Mouse (Mus musculus) MEL (cell line): Measurements from ENCODE around the gene Zfp493. TPM values are rescaled to one million over a fixed set of nuclear protein-coding genes. Genes with fewer than 3 reads are reported as not detected.

ENCODE experiments used
- DNase-seq: peaks from one replicate; pipeline ENCODE4 v3.0.0; 2011; ENCODE audit warnings: low read depth, low spot score
- H3K27ac ChIP-seq: 2 replicates; pipeline ENCODE4 v1.5.1; 2012; ENCODE audit warnings: low read depth, mild to moderate bottlenecking, control low read depth, low read length, moderate library complexity; ENCODE audit not compliant: control insufficient read depth
- H3K27me3 ChIP-seq, 2 experiments: fragments of 150-350 bp in 1 of 2; sonication (generic) in 1 of 2; 2 replicates each; pipeline ENCODE4 v1.6.1; 2012; ENCODE audit warnings: low read length in 2 of 2, mild to moderate bottlenecking in 2 of 2, improper control_type of control experiment in 1 of 2, moderate library complexity in 1 of 2; ENCODE audit not compliant: insufficient read depth in 2 of 2, control insufficient read depth in 1 of 2
- H3K36me3 ChIP-seq, 2 experiments: 2 replicates each; pipeline ENCODE4 v1.6.1; 2012 to 2014; ENCODE audit warnings: low read length in 2 of 2, improper control_type of control experiment in 1 of 2, inconsistent platforms in 1 of 2, mild to moderate bottlenecking in 1 of 2; ENCODE audit not compliant: insufficient read depth in 2 of 2, control insufficient read depth in 1 of 2
- H3K4me1 ChIP-seq, 2 experiments: fragments of 150-350 bp in 1 of 2; sonication (generic) in 1 of 2; 2 replicates each; pipeline ENCODE4 v1.6.1; 2012; ENCODE audit warnings: low read length in 2 of 2, improper control_type of control experiment in 1 of 2, mild to moderate bottlenecking in 1 of 2; ENCODE audit not compliant: insufficient read depth in 2 of 2, control insufficient read depth in 1 of 2
- H3K4me3 ChIP-seq, 2 experiments: fragments of 150-350 bp in 1 of 2; sonication (generic) in 1 of 2; 2 replicates each; pipeline ENCODE4 v1.5.1; 2012; ENCODE audit warnings: low read depth in 2 of 2, low read length in 2 of 2, mild to moderate bottlenecking in 2 of 2, moderate library complexity in 2 of 2, control low read depth in 1 of 2, improper control_type of control experiment in 1 of 2; ENCODE audit not compliant: control insufficient read depth in 1 of 2, insufficient read depth in 1 of 2
- H3K79me2 ChIP-seq: 2 replicates; pipeline ENCODE4 v1.6.1; 2012; ENCODE audit warnings: mild to moderate bottlenecking, low read length, moderate library complexity; ENCODE audit not compliant: control insufficient read depth, poor library complexity, insufficient read depth
- H3K9ac ChIP-seq: 2 replicates; pipeline ENCODE4 v1.6.1; 2012; ENCODE audit warnings: low read depth, mild to moderate bottlenecking, control low read depth, low read length, moderate library complexity; ENCODE audit not compliant: control insufficient read depth, poor library complexity, severe bottlenecking
- H3K9me3 ChIP-seq: fragments of 150-350 bp; sonication (generic); replicated peaks from 2 replicates; pipeline ENCODE4 v1.6.1; 2012; ENCODE audit warnings: mild to moderate bottlenecking, low read length, improper control_type of control experiment, moderate library complexity; ENCODE audit not compliant: insufficient read depth
- CTCF ChIP-seq, 3 experiments: IDR thresholded peaks in 2 of 3; conservative IDR thresholded peaks in 1 of 3; 2 replicates each; pipeline ENCODE4 v1.5.1; 2011 to 2012; ENCODE audit warnings: low read length in 3 of 3, low read depth in 2 of 3, mild to moderate bottlenecking in 2 of 3, improper control_type of control experiment in 1 of 3, inconsistent platforms in 1 of 3, mixed read lengths in 1 of 3, moderate library complexity in 1 of 3; ENCODE audit not compliant: control insufficient read depth in 1 of 3, insufficient read depth in 1 of 3, poor library complexity in 1 of 3, severe bottlenecking in 1 of 3
- E2F4 ChIP-seq: IDR thresholded peaks from 2 replicates; pipeline ENCODE4 v1.6.1; 2011; ENCODE audit warnings: low read depth, low read length, improper control_type of control experiment, borderline replicate concordance
- ELF1 ChIP-seq: IDR thresholded peaks from 2 replicates; pipeline ENCODE4 v1.6.1; 2014; ENCODE audit warnings: low read depth, mild to moderate bottlenecking, inconsistent platforms, low read length, improper control_type of control experiment, moderate library complexity
- ETS1 ChIP-seq: IDR thresholded peaks from 2 replicates; pipeline ENCODE4 v1.6.1; 2012; ENCODE audit warnings: low read depth, mild to moderate bottlenecking, inconsistent platforms, low read length, improper control_type of control experiment, moderate library complexity
- GABPA ChIP-seq: IDR thresholded peaks from 2 replicates; pipeline ENCODE4 v1.6.1; 2012; ENCODE audit warnings: low read depth, mild to moderate bottlenecking, inconsistent platforms, low read length, improper control_type of control experiment, moderate library complexity
- GATA1 ChIP-seq: IDR thresholded peaks from 2 replicates; pipeline ENCODE4 v1.6.1; 2011; ENCODE audit warnings: low read depth, low read length, improper control_type of control experiment
- HCFC1 ChIP-seq: IDR thresholded peaks from 2 replicates; pipeline ENCODE4 v1.6.1; 2012; ENCODE audit warnings: low read depth, mild to moderate bottlenecking, inconsistent platforms, low read length, improper control_type of control experiment, moderate library complexity
- JUND ChIP-seq: IDR thresholded peaks from 2 replicates; pipeline ENCODE4 v1.6.1; 2011; ENCODE audit warnings: low read depth, mild to moderate bottlenecking, improper control_type of control experiment, low read length
- KAT2A ChIP-seq: conservative IDR thresholded peaks from 2 replicates; pipeline ENCODE4 v1.6.1; 2012; ENCODE audit warnings: low read depth, low read length, improper control_type of control experiment, inconsistent platforms
- MAFK ChIP-seq: IDR thresholded peaks from 2 replicates; pipeline ENCODE4 v1.6.1; 2011; ENCODE audit warnings: low read depth, mild to moderate bottlenecking, low read length, improper control_type of control experiment, borderline replicate concordance
- MAX ChIP-seq: IDR thresholded peaks from 2 replicates; pipeline ENCODE4 v1.6.1; 2011; ENCODE audit warnings: low read length, improper control_type of control experiment
- MEF2A ChIP-seq: IDR thresholded peaks from 2 replicates; pipeline ENCODE4 v1.6.1; 2014; ENCODE audit warnings: low read depth, mild to moderate bottlenecking, inconsistent platforms, low read length, improper control_type of control experiment; ENCODE audit not compliant: poor library complexity, insufficient replicate concordance, severe bottlenecking; ENCODE audit errors: extremely low read depth
- MYB ChIP-seq: IDR thresholded peaks from 2 replicates; pipeline ENCODE4 v1.6.1; 2011; ENCODE audit warnings: mild to moderate bottlenecking, low read depth, low read length, improper control_type of control experiment
- MYC ChIP-seq: IDR thresholded peaks from 2 replicates; pipeline ENCODE4 v1.6.1; 2011; ENCODE audit warnings: low read depth, mild to moderate bottlenecking, low read length, improper control_type of control experiment, moderate library complexity
- NELFE ChIP-seq: IDR thresholded peaks from 2 replicates; pipeline ENCODE4 v1.6.1; 2011; ENCODE audit warnings: low read depth, low read length, improper control_type of control experiment
- NRF1 ChIP-seq: IDR thresholded peaks from 2 replicates; pipeline ENCODE4 v1.6.1; 2014; ENCODE audit warnings: low read depth, mild to moderate bottlenecking, inconsistent platforms, low read length, improper control_type of control experiment, moderate library complexity; ENCODE audit not compliant: poor library complexity, insufficient read depth, severe bottlenecking
- POLR2A ChIP-seq, 2 experiments: IDR thresholded peaks; 2 replicates each; pipeline ENCODE4 v1.6.1; 2011 to 2012; ENCODE audit warnings: low read length in 2 of 2, mild to moderate bottlenecking in 2 of 2, control low read depth in 1 of 2, improper control_type of control experiment in 1 of 2, low read depth in 1 of 2, moderate library complexity in 1 of 2; ENCODE audit not compliant: control insufficient read depth in 1 of 2, insufficient read depth in 1 of 2, poor library complexity in 1 of 2
- POLR2AphosphoS2 ChIP-seq: IDR thresholded peaks from 2 replicates; pipeline ENCODE4 v1.6.1; 2011; ENCODE audit warnings: low read length, improper control_type of control experiment
- RCOR1 ChIP-seq: IDR thresholded peaks from 2 replicates; pipeline ENCODE4 v1.6.1; 2012; ENCODE audit warnings: low read depth, mild to moderate bottlenecking, inconsistent platforms, low read length, improper control_type of control experiment
- SIN3A ChIP-seq: IDR thresholded peaks from 2 replicates; pipeline ENCODE4 v1.6.1; 2012; ENCODE audit warnings: low read length, improper control_type of control experiment, inconsistent platforms
- UBTF ChIP-seq: IDR thresholded peaks from 2 replicates; pipeline ENCODE4 v1.6.1; 2012; ENCODE audit warnings: low read depth, mild to moderate bottlenecking, inconsistent platforms, low read length, improper control_type of control experiment, moderate library complexity, borderline replicate concordance; ENCODE audit not compliant: insufficient read depth
- ZKSCAN1 ChIP-seq: IDR thresholded peaks from 2 replicates; pipeline ENCODE4 v1.6.1; 2012; ENCODE audit warnings: low read depth, mild to moderate bottlenecking, inconsistent platforms, low read length, improper control_type of control experiment, moderate library complexity
- ZMIZ1 ChIP-seq: IDR thresholded peaks from 2 replicates; pipeline ENCODE4 v1.6.1; 2012; ENCODE audit warnings: low read depth, mild to moderate bottlenecking, inconsistent platforms, low read length, improper control_type of control experiment, moderate library complexity
- ZNF384 ChIP-seq: IDR thresholded peaks from 2 replicates; pipeline ENCODE4 v1.6.1; 2012; ENCODE audit warnings: low read depth, mild to moderate bottlenecking, inconsistent platforms, low read length, improper control_type of control experiment
- polyA plus RNA-seq, 2 experiments: library from polyadenylated mRNA; stranded (reverse) in 1 of 2; unstranded in 1 of 2; fragments of >175 nt in 1 of 2; fragments of >200 nt in 1 of 2; gene quantifications; 2 replicates each; pipeline versions ENCODE4 v1.2.1 to v1.2.4; 2012; ENCODE audit warnings: low replicate concordance in 2 of 2, low read depth in 1 of 2; ENCODE audit not compliant: insufficient read length in 2 of 2, insufficient read depth in 1 of 2, missing spikeins in 1 of 2
- total RNA-seq: library from RNA; depleted of rRNA; stranded (reverse); fragments of 300-350 nt; gene quantifications from 2 replicates; pipeline ENCODE4 v1.2.3, GENCODE M21; 2012

Gene Zfp493
- total and polyA plus RNA-seq, 3 experiments = 0.38 TPM; not detected in 2

DNA sequence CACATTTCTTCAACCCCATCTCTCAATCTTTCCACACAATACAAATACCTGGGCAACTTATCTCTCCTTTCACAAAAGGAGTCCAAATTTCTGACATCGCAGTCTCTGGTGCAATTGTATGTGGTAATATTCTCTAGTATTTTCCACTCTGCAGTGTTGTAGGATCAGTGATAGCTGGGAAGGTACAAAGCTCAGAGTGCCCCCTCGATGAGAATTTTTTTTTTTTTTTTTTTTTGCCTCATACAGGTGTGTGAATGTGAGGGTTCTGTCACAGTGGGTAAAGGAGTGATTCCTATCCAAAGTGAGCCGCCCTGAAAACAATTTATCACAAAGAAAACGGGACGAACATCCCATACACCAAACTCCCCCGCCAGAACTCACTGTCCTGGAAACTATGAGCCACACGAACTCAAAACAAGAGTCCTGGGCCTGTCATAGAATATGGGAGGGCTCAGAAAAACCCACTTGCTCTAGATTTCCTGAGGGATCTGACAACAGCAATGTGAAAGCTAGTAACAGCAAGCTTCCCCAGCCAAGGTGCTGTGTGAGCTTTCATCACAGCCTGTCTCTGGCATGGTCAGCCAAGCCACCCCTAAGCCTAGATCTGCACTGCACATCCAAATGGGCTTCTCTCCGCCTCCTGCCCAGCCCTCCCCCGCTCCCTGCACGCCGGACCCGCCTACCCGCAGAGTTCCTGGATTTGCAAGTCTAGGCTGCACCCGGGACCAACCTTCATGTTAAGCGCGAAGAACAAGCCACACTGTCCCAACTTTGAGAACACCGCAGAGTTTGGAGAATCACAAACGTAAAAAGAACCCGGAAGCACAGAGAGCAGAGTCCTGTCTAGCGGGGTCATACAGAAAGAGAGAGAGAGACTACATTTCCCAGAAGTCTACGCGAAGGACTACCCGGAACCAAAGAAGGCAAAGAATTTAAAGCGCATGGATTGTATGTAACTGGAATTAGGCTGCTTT is 24.9 kb upstream of the Zfp493 start, which contains the start of gene Zfp85 (continued):
- TF ChIP-seq MAFK = no peak
- TF ChIP-seq MAX = no peak
- TF ChIP-seq MYC = no peak
- TF ChIP-seq CTCF (IDR thresholded peaks at IDR 0.05 in 2 of 3, conservative IDR thresholded peaks at IDR 0.05 in 1 of 3; ENCODE audit: control insufficient read depth in 1 of 3, insufficient read depth in 1 of 3, low read depth in 2 of 3, low read length in 3 of 3, poor library complexity in 1 of 3, severe bottlenecking in 1 of 3) = no peak
- no peak for TF ChIP-seq MEF2A
- TF ChIP-seq ZNF384 = peak; percentile 44

DNA sequence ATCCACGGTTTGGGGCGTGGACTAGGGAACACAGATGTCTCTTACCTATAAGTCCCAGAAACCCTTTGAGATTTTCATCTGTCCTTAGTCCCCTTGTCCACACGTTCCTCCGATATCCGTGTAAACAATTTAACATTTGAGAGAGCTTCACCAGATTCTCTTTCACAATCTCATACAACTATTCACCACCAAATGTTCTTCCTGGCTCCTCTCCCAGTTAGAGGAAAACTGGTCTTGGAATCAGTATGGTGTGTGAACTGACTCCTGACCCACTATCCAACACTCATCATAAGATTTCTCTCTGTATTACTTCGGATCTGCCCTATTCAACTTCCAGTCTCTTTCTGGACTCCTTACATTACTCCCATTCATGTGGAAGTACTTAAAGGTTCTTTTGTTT is 23.7 kb upstream of the Zfp493 start:
- no peak overlapping the region for H3K4me3 ChIP-seq

DNA sequence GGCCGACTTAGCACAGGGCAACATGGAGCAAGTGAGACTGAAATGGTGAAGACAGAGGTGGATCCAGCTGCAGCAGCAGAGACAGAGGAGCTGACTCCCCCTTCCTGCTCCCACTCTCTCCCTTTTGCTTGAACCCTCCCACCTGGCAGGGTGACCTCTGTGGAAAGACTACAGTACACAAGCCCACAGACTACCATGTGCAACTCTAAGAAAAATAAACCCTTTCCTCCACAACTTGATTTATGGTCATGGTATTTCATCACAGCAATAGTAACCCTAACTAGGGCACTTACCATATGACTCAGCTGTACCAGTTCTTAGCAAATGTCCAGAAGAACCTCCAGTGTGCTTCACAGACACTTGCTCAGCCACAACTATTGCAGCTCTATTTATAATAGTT is 19.5 kb upstream of the Zfp493 start:
- Histone ChIP-seq H3K79me2 (no peaks in the 10 kb centered on the region), H3K27ac (no peak overlapping the region), H3K4me3 (no peak overlapping the region), H3K4me1 (no peaks in the 10 kb centered on the region; a peak in 1 of 4 replicates), H3K9me3 (no peaks in the 10 kb centered on the region), H3K36me3 (peaks cover 0 to 3% of the 10 kb centered on the region in 2 experiments; a peak in 1 of 4 replicates), H3K27me3 (no peaks in the 10 kb centered on the region), H3K9ac (no peak overlapping the region)
- no peak for DNase-seq
- TF ChIP-seq KAT2A = no peak
- TF ChIP-seq SIN3A = no peak
- TF ChIP-seq E2F4 = no peak
- TF ChIP-seq ZKSCAN1 = no peak
- no peak for TF ChIP-seq GABPA
- TF ChIP-seq MYB = no peak
- no peak for TF ChIP-seq JUND
- TF ChIP-seq NELFE = no peak

More for the DNA sequence above, 23.7 kb upstream of the Zfp493 start:
- Histone ChIP-seq H3K9ac (no peak overlapping the region), H3K4me1 (no peaks in the 10 kb centered on the region; a peak in 2 of 4 replicates), H3K27ac (no peak overlapping the region), H3K9me3 (no peaks in the 10 kb centered on the region), H3K27me3 (no peaks in the 10 kb centered on the region), H3K36me3 (peaks cover 0 to 3% of the 10 kb centered on the region in 2 experiments; a peak in 1 of 4 replicates), H3K79me2 (no peaks in the 10 kb centered on the region; the same call in 1 of the 2 replicates)
- peak; percentile 2 for DNase-seq
- TF ChIP-seq HCFC1 (no peak), POLR2A (IDR thresholded peaks at IDR 0.05; ENCODE audit: control insufficient read depth in 1 of 2, insufficient read depth in 1 of 2, low read depth in 1 of 2, low read length in 2 of 2, poor library complexity in 1 of 2) (no peak), GABPA (no peak), GATA1 (no peak), UBTF (no peak), POLR2AphosphoS2 (no peak), ETS1 (no peak), ELF1 (no peak), NRF1 (no peak), NELFE (no peak), ZMIZ1 (no peak), RCOR1 (no peak), SIN3A (no peak)
